Mouse (Mus musculus) cortical plate, adult 2 months (tissue): Measurements from ENCODE around the gene Dtx3. TPM values are rescaled to one million over a fixed set of nuclear protein-coding genes. Genes with fewer than 3 reads are reported as not detected.

Experiments used
- H3K27ac ChIP-seq: fragments of 200-500 bp; 2 replicates; pipeline ENCODE4 v1.5.1; 2012; ENCODE audit warnings: low read length, control low read depth, inconsistent platforms; ENCODE audit not compliant: insufficient read depth
- H3K4me1 ChIP-seq: fragments of 200-500 bp; 2 replicates; pipeline ENCODE4 v1.6.1; 2011; ENCODE audit warnings: low read length; ENCODE audit not compliant: control insufficient read depth, insufficient read depth
- H3K4me3 ChIP-seq: fragments of 200-500 bp; 2 replicates; pipeline ENCODE4 v1.5.1; 2011; ENCODE audit warnings: mild to moderate bottlenecking, low read length, control low read depth; ENCODE audit not compliant: insufficient read depth
- CTCF ChIP-seq: fragments of 200-500 bp; IDR thresholded peaks from 2 replicates; pipeline ENCODE4 v1.5.1; 2011; ENCODE audit warnings: mild to moderate bottlenecking, control low read depth, low read length; ENCODE audit not compliant: insufficient read depth; ENCODE audit errors: extremely low read depth
- POLR2A ChIP-seq: fragments of 200-500 bp; IDR thresholded peaks from 2 replicates; pipeline ENCODE4 v1.6.1; 2011; ENCODE audit warnings: mild to moderate bottlenecking, low read length, control low read depth; ENCODE audit not compliant: insufficient read depth; ENCODE audit errors: extremely low read depth
- polyA plus RNA-seq: library from polyadenylated mRNA; depleted of rRNA; stranded (reverse); fragments of >200 nt; gene quantifications from 2 replicates; pipeline ENCODE4 v1.2.3, GENCODE M21; 2012; rRNA removed

Gene Dtx3
- polyA plus RNA-seq, 1 experiment = 371 TPM

GRCm38 (mm10) chr10:127150471-127150872, 45.1 kb downstream of the Dtx3 start:
- no peak for TF ChIP-seq POLR2A
- TF ChIP-seq CTCF = no peak
- no peaks in the 10 kb centered on the region for H3K4me1 ChIP-seq
- H3K4me3 ChIP-seq = no peak overlapping the region
- no peak overlapping the region for H3K27ac ChIP-seq

DNA sequence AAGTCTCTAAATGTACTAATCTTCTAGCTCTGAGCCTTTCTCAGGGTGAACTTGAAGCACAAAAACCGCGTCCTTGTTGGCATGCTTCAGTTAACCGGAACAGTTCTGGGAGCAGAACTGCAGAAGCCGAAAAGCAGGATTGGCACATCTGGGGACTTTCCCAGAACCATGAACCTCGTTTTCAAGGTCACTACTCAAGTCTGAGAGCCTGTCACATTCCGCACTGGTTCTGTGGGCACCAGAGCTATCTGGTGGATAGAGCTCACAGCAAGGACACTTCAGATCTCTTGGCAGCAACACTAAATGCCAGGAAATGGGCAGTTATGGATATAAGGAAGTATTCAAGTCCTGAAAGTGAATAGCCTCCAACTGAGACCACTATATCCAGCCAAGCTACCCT, 48.4 kb downstream of the Dtx3 start:
- no peak for TF ChIP-seq CTCF
- no peak for TF ChIP-seq POLR2A
- Histone ChIP-seq H3K4me1 (no peaks in the 10 kb centered on the region), H3K27ac (no peak overlapping the region), H3K4me3 (no peak overlapping the region)

- Histone ChIP-seq H3K27ac (no peak overlapping the region), H3K4me1 (no peaks in the 10 kb centered on the region), H3K4me3 (no peak overlapping the region)
- no peak for TF ChIP-seq POLR2A
- TF ChIP-seq CTCF = no peak
Observed at GRCm38 (mm10) chr10:127145303-127145702, 50.2 kb downstream of the Dtx3 start.

DNA sequence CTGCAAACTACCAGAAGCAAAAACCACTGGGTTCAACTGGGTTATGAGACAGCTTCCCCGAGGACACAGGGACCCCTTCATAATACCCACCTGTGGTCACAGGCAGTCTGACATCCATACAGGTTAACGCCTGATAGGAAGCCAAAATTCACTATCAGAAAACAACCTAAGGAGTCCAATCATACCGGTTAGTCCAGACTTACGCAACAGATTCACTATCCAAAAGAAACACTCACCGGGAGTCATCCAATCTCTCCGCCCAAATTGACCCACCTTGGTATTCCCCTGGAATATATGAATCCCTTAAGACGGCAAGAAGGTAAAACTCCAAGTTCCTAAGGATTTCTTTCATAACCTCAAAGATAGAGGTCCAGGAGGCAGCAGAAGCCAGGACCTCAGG, 51.0 kb downstream of the Dtx3 start:
- Histone ChIP-seq H3K4me1 (no peaks in the 10 kb centered on the region), H3K4me3 (no peak overlapping the region), H3K27ac (no peak overlapping the region)
- no peak for TF ChIP-seq CTCF
- TF ChIP-seq POLR2A = no peak

DNA sequence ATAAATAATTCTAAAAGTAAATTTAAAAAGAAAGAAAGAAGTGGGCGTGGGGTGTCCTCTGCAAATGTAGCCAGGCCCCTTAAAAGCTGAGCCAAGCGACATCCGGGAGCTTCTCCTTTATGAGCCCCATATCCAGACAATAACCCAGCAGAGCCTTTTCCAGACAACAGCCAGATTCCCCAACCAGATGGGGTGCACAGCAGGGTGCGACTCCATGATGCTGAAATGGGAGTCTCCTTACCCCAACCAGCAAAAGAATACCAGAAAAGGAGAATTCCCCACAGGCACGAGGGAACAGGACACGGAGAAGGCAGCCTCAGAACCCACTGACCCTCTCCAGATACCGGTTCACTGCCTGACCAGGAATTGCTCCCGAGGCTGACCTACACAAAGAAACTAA, 52.3 kb downstream of the Dtx3 start:
- no peak overlapping the region for H3K4me3 ChIP-seq
- TF ChIP-seq CTCF (no peak), POLR2A (no peak)
- no peaks in the 10 kb centered on the region for H3K4me1 ChIP-seq
- H3K27ac ChIP-seq = no peak overlapping the region

GRCm38 (mm10) chr10:127141500-127141899, 54.0 kb downstream of the Dtx3 start:
- no peak overlapping the region for H3K4me3 ChIP-seq
- H3K4me1 ChIP-seq = no peaks in the 10 kb centered on the region
- no peak for TF ChIP-seq POLR2A
- TF ChIP-seq CTCF = no peak
- H3K27ac ChIP-seq = no peak overlapping the region

GRCm38 (mm10) chr10:127140971-127141370, 54.6 kb downstream of the Dtx3 start:
- H3K4me3 ChIP-seq = no peak overlapping the region

More at GRCm38 (mm10) chr10:127140971-127141370, 54.6 kb downstream of the Dtx3 start:
- TF ChIP-seq CTCF (no peak), POLR2A (no peak)
- H3K4me1 ChIP-seq = no peaks in the 10 kb centered on the region
- no peak overlapping the region for H3K27ac ChIP-seq

Other genes starting within 250 kb of the Dtx3 start
- 76.5 TPM in 2 replicates for gene Ctdsp2, start 217.0 kb downstream of the Dtx3 start, polyA plus RNA-seq
- gene Avil, start 195.0 kb downstream of the Dtx3 start, polyA plus RNA-seq = 0.11 and 0.19 TPM in 2 replicates
- gene Tsfm, start 164.9 kb downstream of the Dtx3 start, polyA plus RNA-seq = 34.6 and 36.2 TPM in 2 replicates
- gene Mettl1, start 154.3 kb downstream of the Dtx3 start, polyA plus RNA-seq = 14.0 and 14.6 TPM in 2 replicates
- gene Eef1akmt3, start 154.2 kb downstream of the Dtx3 start, polyA plus RNA-seq = 0.19 and 0.21 TPM in 2 replicates
- gene Cyp27b1, start 147.5 kb downstream of the Dtx3 start, polyA plus RNA-seq = 0.67 and 0.78 TPM in 2 replicates
- gene March9, start 135.5 kb downstream of the Dtx3 start, polyA plus RNA-seq = 11.8 TPM in 2 replicates
- gene Cdk4, start 132.2 kb downstream of the Dtx3 start, polyA plus RNA-seq = 134 and 139 TPM in 2 replicates
- gene Tspan31, start 125.5 kb downstream of the Dtx3 start, polyA plus RNA-seq = 81.3 and 88.3 TPM in 2 replicates
- 383 and 414 TPM in 2 replicates for gene Agap2, start 120.4 kb downstream of the Dtx3 start, polyA plus RNA-seq
- gene Os9, start 74.6 kb downstream of the Dtx3 start, polyA plus RNA-seq = 106 TPM in 2 replicates
- 127 and 129 TPM in 2 replicates for gene B4galnt1, start 30.5 kb downstream of the Dtx3 start, polyA plus RNA-seq
- gene Slc26a10, start 15.1 kb downstream of the Dtx3 start, polyA plus RNA-seq = 8.7 TPM in 2 replicates
- 225 and 288 TPM in 2 replicates for gene Arhgef25, start 5.6 kb downstream of the Dtx3 start, polyA plus RNA-seq
- gene Pip4k2c, start 15.9 kb upstream of the Dtx3 start, polyA plus RNA-seq = 116 and 117 TPM in 2 replicates
- gene Kif5a, start 67.6 kb upstream of the Dtx3 start, polyA plus RNA-seq = 1,251 and 1,302 TPM in 2 replicates
- 304 and 309 TPM in 2 replicates for gene Dctn2, start 70.6 kb upstream of the Dtx3 start, polyA plus RNA-seq
- 35.1 TPM in 2 replicates for gene Mbd6, start 93.3 kb upstream of the Dtx3 start, polyA plus RNA-seq
- 71.6 and 75.6 TPM in 2 replicates for gene Mars, start 116.1 kb upstream of the Dtx3 start, polyA plus RNA-seq
- 1.2 and 1.4 TPM in 2 replicates for gene Arhgap9, start 126.2 kb upstream of the Dtx3 start, polyA plus RNA-seq
- gene Gli1, start 146.2 kb upstream of the Dtx3 start, polyA plus RNA-seq = 2.3 and 2.6 TPM in 2 replicates
- 0.10 and 0.19 TPM in 2 replicates for gene Inhbe, start 158.7 kb upstream of the Dtx3 start, polyA plus RNA-seq
- not detected in 2 replicates for gene Inhbc, start 174.7 kb upstream of the Dtx3 start, polyA plus RNA-seq
- gene R3hdm2, start 184.6 kb upstream of the Dtx3 start, polyA plus RNA-seq = 185 and 201 TPM in 2 replicates